In genomic region chr2:152726751-152727335, GRCm38 (mm10) we compare ENCODE assay signal across 9 mouse cellular contexts. TPM values are rescaled to one million over a fixed set of nuclear protein-coding genes. Genes with fewer than 3 reads are reported as not detected.
DNase-seq lines count a peak whose midpoint lies in the region; ATAC-seq lines count a peak whose summit lies in the region.
"Had no signal": no experiment of that assay in that cellular context is flagged by ENCODE, and none has a peak within 500 bp of the region (broad histone marks: within the 10 kb centered on the region; RNA-seq: fewer than 3 reads in every experiment).

No protein-coding gene starts in this region.

- no peaks in the 10 kb centered on the region for H3K36me3 ChIP-seq in embryonic facial prominence, embryonic 12.5 days
- H3K36me3 ChIP-seq in intestine, embryonic 16.5 days (ENCODE audit: control insufficient read depth, insufficient read depth, low read length) = no peaks in the 10 kb centered on the region
- no peaks in the 10 kb centered on the region for H3K36me3 ChIP-seq in neural tube, embryonic 11.5 days (ENCODE audit: control insufficient read depth, insufficient read depth, low read length)
- H3K36me3 ChIP-seq in forebrain, embryonic 15.5 days = no peaks in the 10 kb centered on the region

- H3K4me2 ChIP-seq in embryonic facial prominence, embryonic 12.5 days (replicated peaks) = no peak overlapping the region
- H3K4me2 ChIP-seq in intestine, embryonic 16.5 days (ENCODE audit: low read depth, low read length) = no peak overlapping the region
- no peak overlapping the region for H3K4me2 ChIP-seq in neural tube, embryonic 11.5 days (ENCODE audit: low read depth)
- no peak overlapping the region for H3K4me2 ChIP-seq in forebrain, embryonic 15.5 days (replicated peaks)
- H3K4me2 ChIP-seq: midbrain, embryonic 11.5 days had no signal

- H3K27me3 ChIP-seq in embryonic facial prominence, embryonic 12.5 days = no peaks in the 10 kb centered on the region
- no peaks in the 10 kb centered on the region for H3K27me3 ChIP-seq in intestine, embryonic 16.5 days (replicated peaks; ENCODE audit: control insufficient read depth, insufficient read depth, low read length)
- no peaks in the 10 kb centered on the region for H3K27me3 ChIP-seq in neural tube, embryonic 11.5 days (ENCODE audit: control insufficient read depth, insufficient read depth, low read length)
- no peaks in the 10 kb centered on the region for H3K27me3 ChIP-seq in forebrain, embryonic 15.5 days

- no peaks in the 10 kb centered on the region for H3K9me3 ChIP-seq in embryonic facial prominence, embryonic 12.5 days
- H3K9me3 ChIP-seq in intestine, embryonic 16.5 days (ENCODE audit: control insufficient read depth, low read length) = no peaks in the 10 kb centered on the region
- H3K9me3 ChIP-seq in neural tube, embryonic 11.5 days (ENCODE audit: control insufficient read depth, low read length) = no peaks in the 10 kb centered on the region
- no peaks in the 10 kb centered on the region for H3K9me3 ChIP-seq in forebrain, embryonic 15.5 days

- H3K4me1 ChIP-seq in embryonic facial prominence, embryonic 12.5 days = peaks cover 55% of the 10 kb centered on the region
- H3K4me1 ChIP-seq in intestine, embryonic 16.5 days (ENCODE audit: control insufficient read depth, insufficient read depth, low read length) = peaks cover 56% of the 10 kb centered on the region
- peaks cover 22% of the 10 kb centered on the region; the same call in 1 of the 2 replicates for H3K4me1 ChIP-seq in neural tube, embryonic 11.5 days (ENCODE audit: control insufficient read depth, insufficient read depth, low read length)
- H3K4me1 ChIP-seq in forebrain, embryonic 15.5 days = peaks cover 10% of the 10 kb centered on the region

- H3K9ac ChIP-seq in embryonic facial prominence, embryonic 12.5 days = no peak overlapping the region
- peak overlapping the region; percentile 46; the same call in 1 of the 2 replicates for H3K9ac ChIP-seq in intestine, embryonic 16.5 days (ENCODE audit: low read depth, low read length)
- no peak overlapping the region for H3K9ac ChIP-seq in neural tube, embryonic 11.5 days (ENCODE audit: low read length)
- H3K9ac ChIP-seq in forebrain, embryonic 15.5 days (replicated peaks) = no peak overlapping the region

- 59% methylated on average over 6 of the region's 6 CpGs for WGBS in embryonic facial prominence, embryonic 12.5 days
- 35% methylated on average over 6 of the region's 6 CpGs for WGBS in intestine, embryonic 16.5 days
- 78% methylated on average over 6 of the region's 6 CpGs for WGBS in neural tube, embryonic 11.5 days
- 79% methylated on average over 6 of the region's 6 CpGs for WGBS in forebrain, embryonic 15.5 days

- H3K27ac ChIP-seq in embryonic facial prominence, embryonic 12.5 days = peak overlapping the region; percentile 54
- peak overlapping the region; percentile 88 for H3K27ac ChIP-seq in intestine, embryonic 16.5 days (ENCODE audit: low read length)
- H3K27ac ChIP-seq in neural tube, embryonic 11.5 days (ENCODE audit: low read depth, low read length) = no peak overlapping the region
- no peak overlapping the region for H3K27ac ChIP-seq in forebrain, embryonic 15.5 days (replicated peaks)

- DNase-seq in lung, adult 18-20 months = peak; percentile 55 to 64
- no peak for DNase-seq in lung, postnatal 36 days
- DNase-seq in neural tube, embryonic 11.5 days (ENCODE audit: low spot score) = peak; percentile 5
- DNase-seq in spleen, postnatal 10 days (ENCODE audit: low spot score in 2 of 2) = no peak
- no peak for DNase-seq in MN1 (ENCODE audit: low spot score)

- ATAC-seq in embryonic facial prominence, embryonic 12.5 days (ENCODE audit: insufficient number of reproducible peaks, insufficient read depth, low FRiP score, low TSS enrichment) = no peak
- 0 out of 2 replicates have a peak, but pooled peaks have one; percentile 10 for ATAC-seq in intestine, embryonic 16.5 days
- ATAC-seq in neural tube, embryonic 11.5 days (ENCODE audit: insufficient read depth, low FRiP score, low TSS enrichment) = no peak
- ATAC-seq in forebrain, embryonic 15.5 days (replicated peaks) = no peak

- H3K4me3 ChIP-seq in embryonic facial prominence, embryonic 12.5 days = no peak overlapping the region
- no peak overlapping the region for H3K4me3 ChIP-seq in intestine, embryonic 16.5 days (ENCODE audit: low read length)
- H3K4me3 ChIP-seq in neural tube, embryonic 11.5 days (ENCODE audit: low read depth, low read length) = no peak overlapping the region
- H3K4me3 ChIP-seq in forebrain, embryonic 15.5 days = no peak overlapping the region

RNA-seq across cellular contexts. Expression of gene Id1, which starts 9.2 kb away (rescaled TPM):
- 168 and 170 TPM in 2 replicates for polyA plus RNA-seq in embryonic facial prominence, embryonic 12.5 days (2016; fragmentation: Nextera tagmentation; extraction: Ambion mirVana)
- 96.1 and 107 TPM in 2 replicates for polyA plus RNA-seq in intestine, embryonic 16.5 days (2015; fragmentation: Nextera tagmentation; extraction: Ambion mirVana)
- polyA plus RNA-seq in neural tube, embryonic 11.5 days (2014; fragmentation: Nextera tagmentation; extraction: Ambion mirVana) = 116 and 129 TPM in 2 replicates
- polyA plus RNA-seq in forebrain, embryonic 15.5 days (2015; fragmentation: Nextera tagmentation; extraction: Ambion mirVana) = 26.3 and 32.0 TPM in 2 replicates

RNA-seq across cellular contexts. Expression of gene Cox4i2, which starts 27.1 kb away (rescaled TPM):
- 14.3 and 14.5 TPM in 2 replicates for polyA plus RNA-seq in embryonic facial prominence, embryonic 12.5 days (2016; fragmentation: Nextera tagmentation; extraction: Ambion mirVana)
- 14.8 and 15.3 TPM in 2 replicates for polyA plus RNA-seq in intestine, embryonic 16.5 days (2015; fragmentation: Nextera tagmentation; extraction: Ambion mirVana)
- polyA plus RNA-seq in neural tube, embryonic 11.5 days (2014; fragmentation: Nextera tagmentation; extraction: Ambion mirVana) = 3.5 and 4.6 TPM in 2 replicates
- polyA plus RNA-seq in forebrain, embryonic 15.5 days (2015; fragmentation: Nextera tagmentation; extraction: Ambion mirVana) = 4.3 and 4.4 TPM in 2 replicates

RNA-seq across cellular contexts. Expression of gene Mcts2, which starts 40.0 kb away (rescaled TPM):
- polyA plus RNA-seq in embryonic facial prominence, embryonic 12.5 days (2016; fragmentation: Nextera tagmentation; extraction: Ambion mirVana) = 36.4 and 38.9 TPM in 2 replicates
- 18.9 and 25.1 TPM in 2 replicates for polyA plus RNA-seq in intestine, embryonic 16.5 days (2015; fragmentation: Nextera tagmentation; extraction: Ambion mirVana)
- 39.1 and 40.6 TPM in 2 replicates for polyA plus RNA-seq in neural tube, embryonic 11.5 days (2014; fragmentation: Nextera tagmentation; extraction: Ambion mirVana)
- polyA plus RNA-seq in forebrain, embryonic 15.5 days (2015; fragmentation: Nextera tagmentation; extraction: Ambion mirVana) = 33.6 and 34.4 TPM in 2 replicates

RNA-seq across cellular contexts. Expression of gene H13, which starts 57.6 kb away (rescaled TPM):
- polyA plus RNA-seq in embryonic facial prominence, embryonic 12.5 days (2016; fragmentation: Nextera tagmentation; extraction: Ambion mirVana) = 129 and 131 TPM in 2 replicates
- 116 and 119 TPM in 2 replicates for polyA plus RNA-seq in intestine, embryonic 16.5 days (2015; fragmentation: Nextera tagmentation; extraction: Ambion mirVana)
- 123 TPM in 2 replicates for polyA plus RNA-seq in neural tube, embryonic 11.5 days (2014; fragmentation: Nextera tagmentation; extraction: Ambion mirVana)
- 159 and 164 TPM in 2 replicates for polyA plus RNA-seq in forebrain, embryonic 15.5 days (2015; fragmentation: Nextera tagmentation; extraction: Ambion mirVana)

Comparison
In these comparisons a context has a peak if more than half of its experiments do, and no peak if none do; other contexts are left out.
1. DNase-seq: peak in lung, adult 18-20 months (2 of 2) and neural tube, embryonic 11.5 days (single experiment); none in lung, postnatal 36 days (single experiment), spleen, postnatal 10 days (0 of 2) and MN1 (single experiment).
2. H3K27ac ChIP-seq: peak in embryonic facial prominence, embryonic 12.5 days (single experiment) and intestine, embryonic 16.5 days (single experiment); none in neural tube, embryonic 11.5 days (single experiment) and forebrain, embryonic 15.5 days (single experiment).